Mouse (Mus musculus) heart, postnatal 0 days (tissue): ENCODE results near the gene Rnf11. TPM values are rescaled to one million over a fixed set of nuclear protein-coding genes. Genes with fewer than 3 reads are reported as not detected.

Experiments
- ATAC-seq: fragments of 200-750 bp; cut with Nextera tagmentation; 2 replicates; pipeline ENCODE4 v1.8.0; 2017; ENCODE audit warnings: low read depth, moderate number of reproducible peaks, moderate library complexity; ENCODE audit not compliant: insufficient read depth
- DNase-seq: peaks from one replicate; pipeline ENCODE4 v3.0.0-alpha.2; 2016; ENCODE audit warnings: low spot score
- H3K27ac ChIP-seq: fragments of 300-500 bp; sonication (generic); 2 replicates; pipeline ENCODE4 v1.5.1; 2014; ENCODE audit warnings: low read depth, mild to moderate bottlenecking
- H3K27me3 ChIP-seq: fragments of 300-500 bp; sonication (generic); 2 replicates; pipeline ENCODE4 v1.6.1; 2014; ENCODE audit warnings: low read length, mixed read lengths; ENCODE audit not compliant: control insufficient read depth, insufficient read depth
- H3K36me3 ChIP-seq: fragments of 300-500 bp; sonication (generic); replicated peaks from 2 replicates; pipeline ENCODE4 v1.6.1; 2014; ENCODE audit warnings: low read length, mixed read lengths; ENCODE audit not compliant: control insufficient read depth, insufficient read depth
- H3K4me1 ChIP-seq: fragments of 300-500 bp; sonication (generic); 2 replicates; pipeline ENCODE4 v1.6.1; 2014; ENCODE audit warnings: antibody characterized with exemption; ENCODE audit not compliant: control insufficient read depth, insufficient read depth
- H3K4me2 ChIP-seq: fragments of 300-500 bp; sonication (generic); 2 replicates; pipeline ENCODE4 v1.6.1; 2014; ENCODE audit warnings: low read depth, mild to moderate bottlenecking, low read length, moderate library complexity
- H3K4me3 ChIP-seq: fragments of 300-500 bp; sonication (generic); 2 replicates; pipeline ENCODE4 v1.5.1; 2014; ENCODE audit warnings: low read depth, low read length
- H3K9ac ChIP-seq: fragments of 300-500 bp; sonication (generic); replicated peaks from 2 replicates; pipeline ENCODE4 v1.6.1; 2014; ENCODE audit warnings: low read depth, low read length, mixed read lengths
- H3K9me3 ChIP-seq: fragments of 300-500 bp; sonication (generic); replicated peaks from 2 replicates; pipeline ENCODE4 v1.6.1; 2016; ENCODE audit warnings: low read length; ENCODE audit not compliant: control insufficient read depth
- CTCF ChIP-seq: IDR thresholded peaks from 2 replicates; pipeline ENCODE4 v1.5.1; 2016; ENCODE audit warnings: antibody characterized with exemption, control low read depth, low read depth
- EP300 ChIP-seq: IDR thresholded peaks from 2 replicates; pipeline ENCODE4 v1.6.1; 2016; ENCODE audit warnings: antibody characterized with exemption, low read depth
- WGBS: fragments of 180-500 bp; shearing (Covaris S2); extraction: QIAGEN DNeasy Blood & Tissue Kit; methylation state at CpG from one replicate; pipeline ENCODE4 v1.1.7; 2014; 5-methylcytosine and 5-hydroxymethylcytosine counted together
- polyA plus RNA-seq: library from polyadenylated mRNA; unstranded; fragments of >200 nt; fragmentation: Nextera tagmentation; extraction: Ambion mirVana; gene quantifications from 2 replicates; pipeline ENCODE4 v1.2.1, GENCODE M21; 2015
- total RNA-seq: library from RNA; depleted of rRNA; stranded (reverse); fragments of >200 nt; gene quantifications from 2 replicates; pipeline ENCODE4 v1.2.3, GENCODE M21; 2014; ENCODE audit warnings: low replicate concordance

Rnf11 gene
- total and polyA plus RNA-seq, 2 experiments from 2014 or later, result 44.2 TPM

DNA sequence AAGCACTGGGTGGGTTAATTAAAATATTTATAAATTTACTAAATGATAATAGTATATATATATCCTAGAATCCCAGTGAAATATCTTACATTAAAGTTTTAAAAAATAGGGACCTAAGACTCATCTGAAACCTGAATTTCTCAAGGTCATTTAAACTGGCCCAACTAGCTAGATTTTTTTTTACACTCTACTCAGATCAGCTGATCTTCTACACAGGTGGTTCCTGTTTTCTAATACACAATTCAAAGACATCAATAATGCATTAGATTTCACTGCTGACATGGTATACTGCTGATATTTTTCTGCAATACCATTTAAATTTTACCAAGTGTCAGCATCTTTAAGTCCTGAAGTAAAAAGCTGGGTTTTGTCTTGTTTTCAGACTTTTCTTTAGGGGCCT lies 20.6 kb downstream of the Rnf11 start:
- DNase-seq (no peak), ATAC-seq (no peak)
- H3K27me3 ChIP-seq, result no peaks in the 10 kb centered on the region
- no peak overlapping the region for H3K9ac ChIP-seq
- no peak overlapping the region for H3K4me3 ChIP-seq
- no peak overlapping the region for H3K4me2 ChIP-seq
- no peak overlapping the region for H3K27ac ChIP-seq
- H3K4me1 ChIP-seq, result peaks cover 4% of the 10 kb centered on the region; the same call in 1 of the 2 replicates
- H3K9me3 ChIP-seq, result no peaks in the 10 kb centered on the region
- H3K36me3 ChIP-seq, result no peaks in the 10 kb centered on the region
- TF ChIP-seq CTCF, result no peak
- TF ChIP-seq EP300, result no peak

DNA sequence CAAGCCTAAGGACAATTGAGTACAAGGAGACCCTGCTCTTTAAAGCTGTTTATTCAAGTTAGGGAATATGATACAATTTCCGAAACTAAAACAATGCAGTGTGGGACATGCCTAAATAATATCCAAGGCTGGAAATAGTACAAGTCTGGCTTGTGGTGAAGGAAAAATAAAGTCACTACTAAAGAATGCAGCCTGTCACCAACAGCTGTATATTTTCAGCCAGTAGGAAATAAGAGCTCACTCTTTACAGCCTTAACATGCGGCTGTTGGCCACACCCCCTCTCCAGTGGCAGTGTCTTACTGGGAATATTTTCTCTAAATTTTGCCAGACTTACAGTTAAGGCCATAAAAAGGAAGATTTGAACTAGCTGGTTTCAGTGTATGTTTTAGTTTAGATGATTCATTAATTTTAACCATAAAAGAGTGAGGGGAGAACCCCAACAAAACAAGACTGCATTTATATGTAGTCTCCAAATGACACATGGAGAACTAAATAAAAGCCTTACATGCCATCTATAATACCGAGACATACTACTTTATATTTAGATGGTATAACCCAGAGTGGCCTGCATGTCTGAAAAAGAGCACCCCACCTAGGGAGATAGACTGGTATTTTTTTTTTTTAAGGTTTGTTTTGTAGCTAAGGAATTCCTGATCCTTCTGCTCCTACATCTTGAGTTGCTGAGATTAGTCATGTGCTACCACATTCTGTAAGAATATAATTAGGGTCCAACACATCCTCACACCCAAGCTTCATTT lies 23.9 kb downstream of the Rnf11 start:
- H3K9me3 ChIP-seq, result no peaks in the 10 kb centered on the region
- ATAC-seq, result peak; percentile 93
- H3K4me2 ChIP-seq, result peak overlapping the region; percentile 33
- H3K27ac ChIP-seq, result peak overlapping the region; percentile 84
- DNase-seq, result peak; percentile 89
- TF ChIP-seq CTCF (no peak), EP300 (no peak)
- 13% methylated on average over 3 of the region's 3 CpGs for WGBS
- no peak overlapping the region for H3K4me3 ChIP-seq
- no peak overlapping the region for H3K9ac ChIP-seq
- H3K27me3 ChIP-seq, result no peaks in the 10 kb centered on the region
- H3K36me3 ChIP-seq, result peaks cover 2% of the 10 kb centered on the region; the same call in 1 of the 2 replicates
- H3K4me1 ChIP-seq, result peaks cover 9% of the 10 kb centered on the region; the same call in 1 of the 2 replicates

DNA sequence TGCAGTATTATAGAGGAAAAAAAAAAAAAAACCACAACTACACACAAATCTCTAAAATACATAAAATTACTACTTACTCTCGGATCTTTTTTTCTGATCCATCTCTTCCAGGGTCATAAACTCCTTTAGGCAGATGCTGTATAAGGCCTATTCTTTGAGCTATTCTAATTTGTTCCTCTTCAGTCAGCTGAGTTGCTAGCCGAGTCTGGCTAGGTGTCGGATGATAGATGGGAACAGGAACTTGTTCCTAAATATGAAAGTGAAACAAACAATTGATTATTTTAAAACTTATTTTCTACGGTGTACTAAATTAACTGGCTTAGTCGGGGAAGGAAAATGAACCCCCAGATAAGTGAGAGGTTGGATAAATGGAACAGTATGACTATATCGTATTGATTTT lies 27.7 kb downstream of the Rnf11 start:
- DNase-seq, result no peak
- no peaks in the 10 kb centered on the region for H3K27me3 ChIP-seq
- no peaks in the 10 kb centered on the region for H3K9me3 ChIP-seq
- H3K4me3 ChIP-seq, result no peak overlapping the region
- H3K9ac ChIP-seq, result no peak overlapping the region
- 87% methylated on average over 6 of the region's 6 CpGs for WGBS
- H3K27ac ChIP-seq, result no peak overlapping the region
- ATAC-seq, result no peak
- H3K36me3 ChIP-seq, result peaks cover 11% of the 10 kb centered on the region
- TF ChIP-seq CTCF (no peak), EP300 (no peak)
- H3K4me2 ChIP-seq, result no peak overlapping the region
- H3K4me1 ChIP-seq, result 0 out of 2 replicates have a peak, but pooled peaks cover 6% of the 10 kb centered on the region

- TF ChIP-seq CTCF, result no peak
- TF ChIP-seq EP300, result no peak
- Histone ChIP-seq H3K4me1 (peaks cover 37% of the 10 kb centered on the region), H3K27ac (peak overlapping the region; percentile 1; the same call in 1 of the 2 replicates), H3K27me3 (no peaks in the 10 kb centered on the region), H3K36me3 (peaks cover 6% of the 10 kb centered on the region; the same call in 1 of the 2 replicates), H3K4me3 (no peak overlapping the region), H3K9me3 (no peaks in the 10 kb centered on the region), H3K9ac (no peak overlapping the region), H3K4me2 (no peak overlapping the region)
- ATAC-seq, result peak; percentile 36; the same call in 1 of the 2 replicates
- no peak for DNase-seq
- WGBS, result 89% methylated on average over 2 of the region's 2 CpGs
Measured at GRCm38 (mm10) chr4:109448531-109448930, 36.0 kb downstream of the Rnf11 start.

GRCm38 (mm10) chr4:109445956-109446355 lies 38.6 kb downstream of the Rnf11 start:
- 21% methylated on average over 1 of the region's 1 CpGs for WGBS
- H3K4me1 ChIP-seq, result peaks cover 49% of the 10 kb centered on the region
- no peak overlapping the region for H3K4me3 ChIP-seq
- H3K36me3 ChIP-seq, result peaks cover 4% of the 10 kb centered on the region; the same call in 1 of the 2 replicates
- no peak for DNase-seq
- H3K9ac ChIP-seq, result no peak overlapping the region
- no peak for TF ChIP-seq EP300
- no peak for TF ChIP-seq CTCF
- H3K9me3 ChIP-seq, result no peaks in the 10 kb centered on the region
- H3K4me2 ChIP-seq, result no peak overlapping the region
- H3K27ac ChIP-seq, result peak overlapping the region; percentile 5; the same call in 1 of the 2 replicates
- H3K27me3 ChIP-seq, result no peaks in the 10 kb centered on the region
- no peak for ATAC-seq
